Mouse (Mus musculus): ENCODE results near the gene Gm20825. TPM values are rescaled to one million over a fixed set of nuclear protein-coding genes. Genes with fewer than 3 reads are reported as not detected.

Gene Gm20825
- not detected in 2 replicates for polyA plus RNA-seq (2012; rRNA removed; ENCODE audit: low replicate concordance)

DNA sequence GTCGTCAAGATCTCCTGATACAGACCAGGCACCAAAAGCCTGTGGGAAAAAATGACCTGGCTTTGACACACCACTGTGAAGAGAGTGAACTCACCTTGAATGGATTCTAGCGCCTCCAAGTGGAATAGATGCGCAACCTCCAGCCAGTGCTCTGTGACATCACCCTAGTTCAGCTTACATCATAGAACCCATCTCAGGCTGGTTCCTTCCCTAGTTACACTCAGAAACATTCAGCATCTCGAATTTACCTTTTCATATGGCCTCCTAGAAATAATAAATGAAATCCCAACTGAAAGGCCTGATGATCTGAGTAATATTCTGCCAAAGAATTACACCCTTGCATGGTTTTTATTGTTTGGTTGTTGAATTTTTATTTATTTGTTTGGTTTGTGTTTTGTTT is at the start of gene Gm20825:
Gm20825 (minus strand) TSS at position 101 of the 400 bp plus-strand sequence.

Other genes with a start within 250 kb of the Gm20825 start
- not detected in 2 replicates for gene Gm29049, start 74.3 kb downstream of the Gm20825 start, polyA plus RNA-seq (2012; rRNA removed; ENCODE audit: low replicate concordance)
- gene Gm20824, start 186.4 kb upstream of the Gm20825 start, polyA plus RNA-seq (2012; rRNA removed; ENCODE audit: low replicate concordance) = not detected in 2 replicates